Mouse (Mus musculus) gastrocnemius, adult 2 months (tissue): ENCODE measurements around the gene Ccp110. TPM values are rescaled to one million over a fixed set of nuclear protein-coding genes. Genes with fewer than 3 reads are reported as not detected.

Source experiments
- DNase-seq: peaks from one replicate; pipeline ENCODE4 v3.0.0; 2022
- H3K27ac ChIP-seq: fragments of 200-600 bp; 2 replicates; pipeline ENCODE4 v1.8.1; 2022; ENCODE audit warnings: mild to moderate bottlenecking
- H3K4me3 ChIP-seq: fragments of 200-600 bp; 2 replicates; pipeline ENCODE4 v1.8.1; 2022; ENCODE audit warnings: mild to moderate bottlenecking, moderate library complexity
- CTCF ChIP-seq: fragments of 200-600 bp; IDR thresholded peaks from 2 replicates; pipeline ENCODE4 v1.8.1; 2022; ENCODE audit warnings: antibody characterized with exemption, mild to moderate bottlenecking, moderate library complexity
- intact Hi-C: fragments of 180-260 bp; cut with DNase I; formaldehyde crosslinking; loops from one replicate; pipeline ENCODE4 v1.15.1; 2025
- total RNA-seq, 2 experiments: library from RNA; stranded (reverse); gene quantifications; 2 replicates each; pipeline ENCODE4 v1.2.3; 2021

The Ccp110 gene
- total RNA-seq, 2 experiments from 2014 or later, result 2.3 to 3.0 TPM

DNA sequence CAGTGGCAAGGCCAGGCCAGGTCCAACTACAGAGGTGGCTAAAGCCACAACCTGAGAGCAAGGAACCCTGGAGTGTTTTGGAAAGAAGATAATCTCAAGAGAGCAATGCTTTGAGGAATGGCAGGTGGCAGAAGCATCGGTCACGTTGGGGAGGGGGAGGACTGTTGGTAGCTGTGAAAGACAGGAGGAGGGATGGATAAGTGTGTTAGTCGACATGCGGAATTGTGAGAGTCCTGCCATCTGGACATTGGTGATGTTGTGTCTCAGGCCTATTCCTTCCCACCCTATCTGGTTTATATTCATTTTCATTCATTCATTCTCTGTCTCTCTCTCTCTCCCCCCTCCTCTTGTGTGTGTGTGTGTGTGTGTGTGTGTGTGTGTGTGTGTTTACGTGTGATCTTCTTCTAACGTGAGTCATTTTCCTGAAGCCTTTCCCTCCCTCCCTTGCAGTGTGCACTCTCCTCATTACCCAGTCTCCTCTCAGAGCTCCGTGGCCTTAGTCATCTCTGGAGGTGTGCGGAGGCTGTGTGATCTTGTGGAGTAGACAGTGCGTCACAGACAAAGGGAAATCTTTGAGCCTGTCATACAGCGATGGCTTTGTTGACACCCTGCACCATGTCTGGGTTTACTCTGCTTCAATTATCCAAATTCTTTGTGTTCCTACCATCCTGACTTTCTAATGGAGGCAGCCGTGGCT is 71.1 kb downstream of the Ccp110 start:
- no peak for DNase-seq
- TF ChIP-seq CTCF, result no peak
- intact Hi-C loops, result no loop called here
- H3K27ac ChIP-seq, result no peak overlapping the region
- no peak overlapping the region for H3K4me3 ChIP-seq

DNA sequence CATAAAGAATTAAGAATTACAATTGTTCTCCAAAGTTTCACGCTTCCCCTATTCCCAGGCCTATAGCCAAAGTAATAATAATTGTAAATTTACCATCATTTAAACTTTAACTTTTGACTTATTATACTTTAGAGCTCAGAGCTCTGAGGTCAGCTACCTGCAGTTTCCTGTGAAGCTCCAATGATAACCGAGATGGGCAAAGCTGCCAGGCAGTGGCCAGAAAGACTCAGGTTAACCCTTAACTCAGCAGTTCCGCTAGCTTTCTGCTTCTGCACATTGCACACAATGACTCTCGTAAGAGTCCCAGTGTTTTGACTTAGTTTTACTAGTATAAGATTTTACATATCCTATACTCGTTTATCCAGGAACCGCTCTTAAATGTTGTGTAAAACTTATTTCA is 73.7 kb downstream of the Ccp110 start:
- Histone ChIP-seq H3K4me3 (no peak overlapping the region), H3K27ac (no peak overlapping the region)
- TF ChIP-seq CTCF, result no peak
- DNase-seq, result no peak
- intact Hi-C loops, result no loop called here

Other genes with a start within 250 kb of the Ccp110 start
- gene Itpripl2, start 220.6 kb upstream of the Ccp110 start, total RNA-seq, result 1 to 10 TPM; 6.3 to 9.9 TPM
- gene Coq7, start 179.2 kb upstream of the Ccp110 start, total RNA-seq, result 10 to 100 TPM; 46.0 to 75.6 TPM
- 10 to 100 TPM in 1 of 2 experiments, 1 to 10 TPM in 1; 8.1 to 15.6 TPM for gene Tmc7, start 127.8 kb upstream of the Ccp110 start, total RNA-seq
- gene Tmc5, start 115.3 kb upstream of the Ccp110 start, total RNA-seq, result not detected
- 10 to 100 TPM; 41.3 to 45.0 TPM for gene Gde1, start 6.8 kb upstream of the Ccp110 start, total RNA-seq
- 10 to 100 TPM; 18.3 to 19.2 TPM for gene Vps35l, start 27.7 kb downstream of the Ccp110 start, total RNA-seq
- under 1 TPM; 0.22 to 0.23 TPM for gene Iqck, start 143.2 kb downstream of the Ccp110 start, total RNA-seq
- 10 to 100 TPM; 24.5 to 27.3 TPM for gene Knop1, start 143.7 kb downstream of the Ccp110 start, total RNA-seq